Mouse (Mus musculus) hematopoietic stem cell, adult 5-6 weeks (primary cell): ENCODE results near the gene Smg6. TPM values are rescaled to one million over a fixed set of nuclear protein-coding genes. Genes with fewer than 3 reads are reported as not detected.

Experiments
- ATAC-seq, 2 experiments: fragments of 125-278 bp in 1 of 2; replicated peaks in 1 of 2; 2 replicates each; pipeline ENCODE4 v1.8.0; 2016 to 2017; ENCODE audit warnings: inconsistent platforms in 2 of 2, mild to moderate bottlenecking in 2 of 2, moderate number of reproducible peaks in 2 of 2, low read depth in 1 of 2, moderate TSS enrichment in 1 of 2; ENCODE audit not compliant: low FRiP score in 2 of 2, poor library complexity in 2 of 2, severe bottlenecking in 2 of 2, insufficient read depth in 1 of 2, low TSS enrichment in 1 of 2
- total RNA-seq: library from RNA; stranded (forward); fragments of 172-1452, 232-1000 nt; gene quantifications from 2 replicates; pipeline ENCODE4 v1.2.3, GENCODE M21; 2017

Smg6 gene
- total RNA-seq, 1 experiment from 2014 or later = 87.5 TPM

GRCm38 (mm10) chr11:75108909-75109308 lies 183.3 kb downstream of the Smg6 start:
- ATAC-seq = no peak

DNA sequence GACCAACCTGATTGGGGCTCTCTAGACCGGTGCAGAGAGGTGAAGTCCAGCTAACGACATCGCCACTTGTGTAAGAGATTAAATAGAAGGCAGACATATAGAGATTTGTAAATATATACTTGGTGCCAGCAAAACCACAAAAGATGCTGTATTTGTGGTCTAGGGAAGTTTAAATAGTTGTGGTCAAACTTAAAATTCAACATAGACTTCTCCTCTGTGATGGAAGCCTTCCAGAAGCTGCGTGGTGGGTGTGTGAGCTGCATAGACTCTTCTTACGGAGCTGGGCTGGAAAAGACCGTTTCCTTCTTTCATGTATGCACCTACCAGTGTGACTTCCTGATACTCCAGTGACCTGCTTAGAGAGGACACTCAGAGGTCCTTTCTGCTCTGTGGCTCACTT lies 190.8 kb downstream of the Smg6 start:
- ATAC-seq = peak in 1 of 2 experiments; percentile 12; a peak in 1 of 4 replicates

- ATAC-seq = no peak
Measured at GRCm38 (mm10) chr11:75118141-75118540, 192.5 kb downstream of the Smg6 start.

GRCm38 (mm10) chr11:75119298-75119697 lies 193.7 kb downstream of the Smg6 start:
- ATAC-seq = no peak

DNA sequence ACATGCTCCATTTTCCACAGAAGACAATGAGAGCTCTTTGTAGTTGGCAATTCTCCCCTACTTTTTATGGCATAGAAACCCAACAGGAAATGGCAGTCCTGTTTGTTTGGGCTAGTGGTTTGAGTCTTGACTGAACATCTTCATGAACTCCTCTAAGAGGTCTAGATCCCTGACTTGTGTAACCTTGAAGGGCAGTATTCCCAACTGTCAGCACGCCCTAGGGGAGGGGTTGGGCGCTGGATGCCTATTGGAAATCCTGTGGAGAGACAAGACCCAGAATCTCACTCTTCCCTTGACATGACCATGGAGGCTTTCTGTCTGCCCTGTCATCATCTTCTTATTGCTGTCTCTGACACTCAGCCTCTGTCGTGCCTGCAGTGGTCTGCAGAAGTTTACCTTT lies 194.2 kb downstream of the Smg6 start:
- ATAC-seq = no peak

DNA sequence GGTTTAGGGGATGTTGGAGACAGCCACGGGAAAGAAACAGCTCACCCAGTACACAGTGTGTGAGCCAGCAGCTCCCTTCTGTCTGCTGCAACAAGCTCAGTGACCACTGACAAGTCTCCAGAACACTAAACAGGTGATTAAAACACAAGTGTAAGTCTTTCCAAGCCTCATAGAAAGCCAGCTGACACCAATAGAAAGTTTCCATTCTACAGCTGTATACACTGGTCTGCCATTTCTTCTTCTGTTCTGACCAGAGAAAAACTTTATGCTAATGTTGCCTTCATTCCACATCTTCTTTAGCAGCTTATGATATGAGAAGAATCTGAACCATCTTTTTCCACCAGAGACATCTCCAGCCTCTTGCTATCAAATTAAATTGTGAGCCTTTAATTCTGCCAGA lies 195.7 kb downstream of the Smg6 start:
- ATAC-seq = no peak

DNA sequence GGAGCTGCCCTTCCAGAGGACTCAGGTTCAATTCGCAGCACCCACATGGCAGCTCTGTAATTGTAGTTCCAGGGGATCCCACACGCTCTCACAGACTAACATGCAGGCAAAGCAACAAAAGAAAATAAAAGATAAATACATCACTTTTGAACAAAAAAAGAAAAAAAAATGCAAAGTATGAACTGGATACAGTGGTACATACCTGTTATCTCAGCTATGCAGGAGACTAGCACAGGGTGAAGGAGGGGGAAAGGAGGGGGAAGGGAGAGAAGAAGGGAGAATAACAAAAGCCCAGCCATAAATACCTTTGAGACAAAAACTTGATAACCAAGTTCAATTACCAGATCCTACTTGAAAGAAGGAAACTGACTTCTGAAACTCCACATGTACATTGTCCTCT lies 198.8 kb downstream of the Smg6 start:
- no peak for ATAC-seq

GRCm38 (mm10) chr11:75126384-75126783 lies 200.8 kb downstream of the Smg6 start:
- no peak for ATAC-seq

DNA sequence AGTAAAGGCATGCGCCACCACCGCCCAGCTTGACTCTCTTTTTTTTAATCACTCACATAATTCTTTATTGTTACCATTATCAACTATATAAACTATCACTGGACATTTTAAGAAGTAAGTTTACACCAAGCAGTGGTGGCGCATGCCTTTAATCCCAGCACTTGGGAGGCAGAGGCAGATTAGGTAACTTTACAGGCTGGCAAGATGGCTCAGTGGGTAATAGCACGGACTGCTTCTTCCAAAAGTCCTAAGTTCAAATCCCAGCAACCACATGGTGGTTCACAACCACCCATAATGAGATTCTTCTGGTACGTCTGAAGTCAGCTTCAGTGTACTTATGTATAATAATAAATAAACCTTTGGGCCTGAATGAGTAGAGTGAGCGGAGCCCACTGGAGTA lies 203.9 kb downstream of the Smg6 start:
- ATAC-seq = no peak

- peak in 1 of 2 experiments; percentile 27; a peak in 1 of 4 replicates for ATAC-seq
Measured at GRCm38 (mm10) chr11:75131300-75131699, 205.7 kb downstream of the Smg6 start.

DNA sequence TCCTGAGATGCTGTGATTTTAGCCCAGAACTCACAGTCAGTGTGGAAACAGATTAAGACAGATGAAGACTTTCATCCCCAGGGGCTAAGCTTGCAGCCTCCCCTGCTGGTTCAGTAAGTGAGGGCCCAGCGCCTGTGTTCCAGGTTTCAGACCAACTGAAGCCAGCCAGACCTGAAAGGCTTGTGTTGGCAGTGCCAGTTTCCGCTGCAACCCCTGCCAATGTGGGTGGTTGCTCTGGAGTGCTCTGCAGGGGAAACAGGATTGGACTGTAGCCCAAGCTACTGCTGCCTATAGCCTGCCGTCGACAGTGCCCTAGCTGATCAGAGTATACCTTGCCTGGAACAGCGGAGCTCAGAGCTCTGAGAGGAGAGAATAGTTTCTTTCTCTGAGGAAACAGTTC lies 206.7 kb downstream of the Smg6 start:
- peak; percentile 65 to 77 for ATAC-seq

- no peak for ATAC-seq
Measured at GRCm38 (mm10) chr11:75133391-75133790, 207.8 kb downstream of the Smg6 start.

DNA sequence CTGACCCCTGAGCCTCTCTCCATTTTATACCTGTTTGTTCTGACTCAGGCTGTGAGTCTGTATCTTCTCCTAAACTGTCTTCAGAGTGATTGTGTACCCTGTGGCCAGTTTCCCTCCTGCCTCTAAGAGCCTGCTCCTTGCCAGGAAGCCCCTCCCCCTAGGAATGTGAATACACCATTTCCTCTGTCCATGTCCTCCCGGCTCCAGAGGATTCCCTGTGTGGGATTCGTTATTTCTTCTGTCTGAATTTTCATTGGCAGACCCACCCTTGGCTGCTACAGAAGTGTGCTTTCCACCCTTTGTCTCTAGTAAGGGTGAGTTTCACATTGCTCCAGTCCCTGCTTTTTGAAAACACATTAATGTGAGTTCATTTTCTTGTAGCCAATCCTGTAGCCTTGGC lies 208.3 kb downstream of the Smg6 start:
- no peak for ATAC-seq

GRCm38 (mm10) chr11:75134485-75135068 lies 209.0 kb downstream of the Smg6 start:
- no peak for ATAC-seq

GRCm38 (mm10) chr11:75135358-75135757 lies 209.7 kb downstream of the Smg6 start:
- ATAC-seq = no peak

DNA sequence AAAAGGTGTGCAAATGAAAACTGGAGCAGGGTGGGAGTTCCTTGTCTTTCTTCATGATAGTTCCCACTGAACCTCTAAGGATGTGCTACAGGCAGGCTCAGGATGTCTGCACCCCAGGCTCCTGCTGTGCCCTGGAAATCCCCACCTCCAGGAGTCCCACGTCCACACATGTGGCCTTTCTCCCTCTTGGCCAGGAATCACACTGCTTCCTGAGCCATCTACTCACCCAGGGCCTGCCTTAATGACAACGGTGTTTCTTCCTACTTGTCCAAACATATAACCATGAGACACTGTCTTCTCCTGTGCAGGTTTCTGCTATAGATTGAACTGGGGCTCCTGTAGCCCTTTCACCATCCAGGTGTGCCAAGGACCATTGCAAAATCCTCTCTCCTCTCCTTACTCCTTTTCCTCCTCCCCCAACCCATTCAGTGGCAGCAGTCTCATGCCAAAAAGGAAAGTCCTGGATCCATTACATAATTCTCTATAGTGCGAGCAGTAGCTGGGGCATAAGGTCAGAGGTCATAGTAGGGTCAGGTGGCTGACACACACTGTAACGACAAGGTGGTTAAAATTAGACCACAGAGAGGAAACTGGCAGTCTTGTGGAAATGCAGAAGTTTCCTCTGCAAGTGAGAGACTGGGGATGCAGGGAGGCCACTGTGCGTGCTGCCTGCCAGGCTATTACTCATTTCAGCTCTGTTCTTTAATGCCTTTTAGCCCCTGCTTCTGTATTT lies 211.2 kb downstream of the Smg6 start:
- peak; percentile 86 to 95 for ATAC-seq

- ATAC-seq = no peak
Measured at GRCm38 (mm10) chr11:75139122-75139963, 213.7 kb downstream of the Smg6 start.

DNA sequence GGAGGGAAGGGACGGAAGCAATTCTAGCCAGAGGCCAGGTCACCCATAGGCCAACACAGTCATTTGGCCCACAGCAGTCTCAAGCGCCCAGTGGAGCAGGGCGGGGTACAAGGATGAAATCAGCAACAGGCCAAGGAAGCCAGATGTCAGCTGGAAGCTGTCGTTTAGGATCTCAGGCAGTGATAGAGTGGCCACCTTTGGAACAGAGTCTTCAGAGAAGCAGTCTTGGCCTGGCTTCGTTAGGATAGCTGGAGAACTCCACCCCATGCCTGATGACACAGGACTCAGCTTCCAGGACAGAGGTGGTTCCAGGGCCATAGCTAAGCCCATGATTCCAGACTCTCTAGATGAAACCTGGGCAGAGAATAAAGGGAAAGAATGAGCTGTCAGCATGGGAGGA lies 214.8 kb downstream of the Smg6 start:
- no peak for ATAC-seq
